Mouse (Mus musculus) testis, adult 2 months (tissue): Measurements from ENCODE around the gene Prtg. TPM values are rescaled to one million over a fixed set of nuclear protein-coding genes. Genes with fewer than 3 reads are reported as not detected.

Source experiments
- H3K27ac ChIP-seq: fragments of 200-500 bp; 2 replicates; pipeline ENCODE4 v1.5.1; 2012; ENCODE audit warnings: low read depth, low read length; ENCODE audit not compliant: control insufficient read depth, insufficient read depth
- H3K27me3 ChIP-seq: fragments of 200-500 bp; 2 replicates; pipeline ENCODE4 v1.6.1; 2012; ENCODE audit warnings: mild to moderate bottlenecking, low read length, moderate library complexity; ENCODE audit not compliant: control insufficient read depth, insufficient read depth
- H3K36me3 ChIP-seq: fragments of 200-500 bp; 2 replicates; pipeline ENCODE4 v1.6.1; 2012; ENCODE audit warnings: mild to moderate bottlenecking, low read length; ENCODE audit not compliant: control insufficient read depth, insufficient read depth
- H3K4me1 ChIP-seq: fragments of 200-500 bp; 2 replicates; pipeline ENCODE4 v1.6.1; 2012; ENCODE audit warnings: low read length; ENCODE audit not compliant: control insufficient read depth, insufficient read depth
- H3K4me3 ChIP-seq: fragments of 200-500 bp; 2 replicates; pipeline ENCODE4 v1.5.1; 2012; ENCODE audit warnings: low read depth, mild to moderate bottlenecking, low read length, moderate library complexity, mixed read lengths; ENCODE audit not compliant: control insufficient read depth
- CTCF ChIP-seq: fragments of 200-500 bp; IDR thresholded peaks from 2 replicates; pipeline ENCODE4 v1.5.1; 2012; ENCODE audit warnings: low read depth, mild to moderate bottlenecking, inconsistent platforms, low read length, moderate library complexity; ENCODE audit not compliant: control insufficient read depth, insufficient read depth, insufficient replicate concordance
- POLR2A ChIP-seq: fragments of 200-500 bp; IDR thresholded peaks from 2 replicates; pipeline ENCODE4 v1.6.1; 2012; ENCODE audit warnings: low read depth, mild to moderate bottlenecking, inconsistent platforms, low read length, moderate library complexity; ENCODE audit not compliant: control insufficient read depth
- polyA plus RNA-seq: library from polyadenylated mRNA; depleted of rRNA; stranded (reverse); fragments of >200 nt; gene quantifications from 2 replicates; pipeline ENCODE4 v1.2.3, GENCODE M21; 2012

Gene Prtg
- polyA plus RNA-seq, 1 experiment = 0.32 TPM

GRCm38 (mm10) chr9:72846160-72846559, 39.5 kb downstream of the Prtg start:
- no peaks in the 10 kb centered on the region for H3K36me3 ChIP-seq
- no peak for TF ChIP-seq POLR2A
- TF ChIP-seq CTCF = no peak
- no peaks in the 10 kb centered on the region for H3K4me1 ChIP-seq
- H3K4me3 ChIP-seq = no peak overlapping the region
- no peak overlapping the region for H3K27ac ChIP-seq
- H3K27me3 ChIP-seq = no peaks in the 10 kb centered on the region

GRCm38 (mm10) chr9:72851541-72851940, 44.9 kb downstream of the Prtg start:
- Histone ChIP-seq H3K27me3 (no peaks in the 10 kb centered on the region), H3K27ac (no peak overlapping the region), H3K4me3 (no peak overlapping the region), H3K36me3 (no peaks in the 10 kb centered on the region), H3K4me1 (no peaks in the 10 kb centered on the region)
- TF ChIP-seq CTCF (no peak), POLR2A (no peak)

- Histone ChIP-seq H3K4me1 (no peaks in the 10 kb centered on the region), H3K27ac (no peak overlapping the region), H3K27me3 (no peaks in the 10 kb centered on the region), H3K4me3 (no peak overlapping the region), H3K36me3 (no peaks in the 10 kb centered on the region)
- TF ChIP-seq CTCF (no peak), POLR2A (no peak)
Observed at GRCm38 (mm10) chr9:72851979-72852378, 45.3 kb downstream of the Prtg start.

- TF ChIP-seq CTCF (no peak), POLR2A (no peak)
- no peaks in the 10 kb centered on the region for H3K4me1 ChIP-seq
- no peak overlapping the region for H3K4me3 ChIP-seq
- H3K36me3 ChIP-seq = no peaks in the 10 kb centered on the region
- H3K27me3 ChIP-seq = no peaks in the 10 kb centered on the region
- H3K27ac ChIP-seq = no peak overlapping the region
Observed at GRCm38 (mm10) chr9:72853681-72854190, 47.1 kb downstream of the Prtg start.

- H3K27ac ChIP-seq = no peak overlapping the region
- TF ChIP-seq POLR2A (no peak), CTCF (no peak)
- no peak overlapping the region for H3K4me3 ChIP-seq
- no peaks in the 10 kb centered on the region for H3K36me3 ChIP-seq
- H3K27me3 ChIP-seq = no peaks in the 10 kb centered on the region
- H3K4me1 ChIP-seq = no peaks in the 10 kb centered on the region
Observed at GRCm38 (mm10) chr9:72856721-72857120, 50.0 kb downstream of the Prtg start.

- no peaks in the 10 kb centered on the region for H3K4me1 ChIP-seq
- H3K36me3 ChIP-seq = no peaks in the 10 kb centered on the region
- H3K4me3 ChIP-seq = no peak overlapping the region
Observed at GRCm38 (mm10) chr9:72860764-72861163, 54.1 kb downstream of the Prtg start.

GRCm38 (mm10) chr9:72861235-72861634, 54.6 kb downstream of the Prtg start:
- no peak for TF ChIP-seq POLR2A
- TF ChIP-seq CTCF = no peak
- Histone ChIP-seq H3K4me3 (no peak overlapping the region), H3K27ac (no peak overlapping the region), H3K4me1 (no peaks in the 10 kb centered on the region), H3K36me3 (no peaks in the 10 kb centered on the region), H3K27me3 (no peaks in the 10 kb centered on the region)

More at GRCm38 (mm10) chr9:72860764-72861163, 54.1 kb downstream of the Prtg start:
- no peaks in the 10 kb centered on the region for H3K27me3 ChIP-seq
- no peak overlapping the region for H3K27ac ChIP-seq
- TF ChIP-seq CTCF = no peak

GRCm38 (mm10) chr9:72862186-72862585, 55.5 kb downstream of the Prtg start:
- no peaks in the 10 kb centered on the region for H3K36me3 ChIP-seq
- H3K4me1 ChIP-seq = no peaks in the 10 kb centered on the region
- TF ChIP-seq CTCF = no peak
- TF ChIP-seq POLR2A = no peak
- H3K27ac ChIP-seq = no peak overlapping the region
- H3K4me3 ChIP-seq = no peak overlapping the region
- H3K27me3 ChIP-seq = no peaks in the 10 kb centered on the region
